Mouse (Mus musculus): ENCODE measurements around the gene Gpm6a.
"Not testable (repeated sequence)": the region's sequence is repeated elsewhere in the genome, so short reads cannot be mapped to it uniquely, and the experiment has no call there.

Gpm6a gene

GRCm38 (mm10) chr8:55012228-55012627, 57.6 kb downstream of the Gpm6a start:
- DNase-seq (ENCODE audit: inconsistent ontology term) = no peak

GRCm38 (mm10) chr8:55017071-55017470, 62.4 kb downstream of the Gpm6a start:
- no peak for DNase-seq (ENCODE audit: inconsistent ontology term)

- DNase-seq (ENCODE audit: inconsistent ontology term) = peak; percentile 62
Measured at GRCm38 (mm10) chr8:55025851-55026660, 71.4 kb downstream of the Gpm6a start.

- DNase-seq (ENCODE audit: inconsistent ontology term) = peak; percentile 60
Measured at GRCm38 (mm10) chr8:55026661-55027000, 72.0 kb downstream of the Gpm6a start.

- DNase-seq (ENCODE audit: inconsistent ontology term) = no peak
Measured at GRCm38 (mm10) chr8:55028371-55028770, 73.7 kb downstream of the Gpm6a start.

- DNase-seq (ENCODE audit: inconsistent ontology term) = no peak
Measured at GRCm38 (mm10) chr8:55031099-55031498, 76.5 kb downstream of the Gpm6a start.

GRCm38 (mm10) chr8:55034309-55034708, 79.7 kb downstream of the Gpm6a start:
- peak; percentile 87 for DNase-seq (ENCODE audit: inconsistent ontology term)

GRCm38 (mm10) chr8:55035416-55035815, 80.8 kb downstream of the Gpm6a start:
- DNase-seq (ENCODE audit: inconsistent ontology term) = no peak

- DNase-seq (ENCODE audit: inconsistent ontology term) = no peak
Measured at GRCm38 (mm10) chr8:55042955-55043354, 88.3 kb downstream of the Gpm6a start.

GRCm38 (mm10) chr8:55048396-55048795, 93.8 kb downstream of the Gpm6a start:
- no peak for DNase-seq (ENCODE audit: inconsistent ontology term)

GRCm38 (mm10) chr8:55049979-55050378, 95.3 kb downstream of the Gpm6a start:
- DNase-seq (ENCODE audit: inconsistent ontology term) = no peak

- not testable (repeated sequence) for DNase-seq (ENCODE audit: inconsistent ontology term)
Measured at GRCm38 (mm10) chr8:55068811-55069210, 114.2 kb downstream of the Gpm6a start.

GRCm38 (mm10) chr8:55073481-55073880, 118.8 kb downstream of the Gpm6a start:
- no peak for DNase-seq (ENCODE audit: inconsistent ontology term)

GRCm38 (mm10) chr8:55102195-55102594, 147.6 kb downstream of the Gpm6a start:
- DNase-seq (ENCODE audit: inconsistent ontology term) = no peak

GRCm38 (mm10) chr8:55103065-55103464, 148.4 kb downstream of the Gpm6a start:
- DNase-seq (ENCODE audit: inconsistent ontology term) = no peak

GRCm38 (mm10) chr8:55103891-55104481, 149.3 kb downstream of the Gpm6a start:
- DNase-seq (ENCODE audit: inconsistent ontology term) = peak; percentile 56
